13 mouse cellular contexts compared by ENCODE assay signal in genomic region chr5:107355801-107356200, GRCm38 (mm10). TPM values are rescaled to one million over a fixed set of nuclear protein-coding genes. Genes with fewer than 3 reads are reported as not detected.
DNase-seq lines count a peak whose midpoint lies in the region; ATAC-seq and TF ChIP-seq lines count a peak whose summit lies in the region.
"Had no signal": no experiment of that assay in that cellular context is flagged by ENCODE, and none has a peak within 500 bp of the region (broad histone marks: within the 10 kb centered on the region; RNA-seq: fewer than 3 reads in every experiment).

No protein-coding gene starts in this region.

- H3K4me3 ChIP-seq in heart, embryonic 10.5 days: no peak overlapping the region
- H3K4me3 ChIP-seq in thymus, adult 2 months (ENCODE audit: control insufficient read depth, insufficient read depth, low read length): no peak overlapping the region
- H3K4me3 ChIP-seq in hindbrain, embryonic 13.5 days: no peak overlapping the region
- H3K4me3 ChIP-seq in liver, embryonic 12.5 days: no peak overlapping the region
- H3K4me3 ChIP-seq: kidney, embryonic 15.5 days had no signal

- H3K4me1 ChIP-seq in heart, embryonic 10.5 days: no peaks in the 10 kb centered on the region
- H3K4me1 ChIP-seq in thymus, adult 2 months (replicated peaks; ENCODE audit: control insufficient read depth, insufficient read depth, low read length): peaks cover 32% of the 10 kb centered on the region
- peaks cover 6% of the 10 kb centered on the region for H3K4me1 ChIP-seq in hindbrain, embryonic 13.5 days (replicated peaks)
- H3K4me1 ChIP-seq in liver, embryonic 12.5 days: no peaks in the 10 kb centered on the region

- no peak for TF ChIP-seq CTCF in thymus, adult 2 months (IDR thresholded peaks at IDR 0.05; ENCODE audit: borderline replicate concordance, control insufficient read depth, extremely low read depth, insufficient read depth, low read length, poor library complexity)

- no peak for TF ChIP-seq POLR2A in thymus, adult 2 months (IDR thresholded peaks at IDR 0.05; ENCODE audit: control insufficient read depth, extremely low read depth, insufficient read depth, low read length, poor library complexity)

- 14% methylated on average over 1 of the region's 1 CpGs for WGBS in heart, embryonic 10.5 days
- WGBS in thymus, adult 2 months: 0% methylated on average over 1 of the region's 1 CpGs
- WGBS in hindbrain, embryonic 13.5 days: 17% methylated on average over 1 of the region's 1 CpGs
- 23% methylated on average over 1 of the region's 1 CpGs for WGBS in liver, embryonic 12.5 days (ENCODE audit: insufficient replicate concordance)

- H3K27me3 ChIP-seq in heart, embryonic 10.5 days (ENCODE audit: insufficient read depth, poor library complexity, severe bottlenecking): no peaks in the 10 kb centered on the region
- H3K27me3 ChIP-seq in thymus, adult 2 months (ENCODE audit: control insufficient read depth, insufficient read depth, low read length): no peaks in the 10 kb centered on the region
- no peaks in the 10 kb centered on the region for H3K27me3 ChIP-seq in hindbrain, embryonic 13.5 days
- H3K27me3 ChIP-seq in liver, embryonic 12.5 days (replicated peaks): no peaks in the 10 kb centered on the region
- H3K27me3 ChIP-seq: kidney, embryonic 15.5 days had no signal

- intact Hi-C loops in heart, postnatal 25 days (cut with DNase I): loop anchor here (5.0 kb wide), 1 partner anchor 82 kb away; the partner anchor contains the start of gene Btbd8

- no peak overlapping the region for H3K4me2 ChIP-seq in hindbrain, embryonic 13.5 days
- no peak overlapping the region for H3K4me2 ChIP-seq in liver, embryonic 12.5 days
- H3K4me2 ChIP-seq: kidney, embryonic 15.5 days had no signal

- ATAC-seq in hindbrain, embryonic 13.5 days (ENCODE audit: low FRiP score): no peak
- ATAC-seq in liver, embryonic 12.5 days: no peak
- ATAC-seq: forebrain, embryonic 14.5 days; liver, postnatal 0 days had no signal

- H3K9ac ChIP-seq in hindbrain, embryonic 13.5 days: no peak overlapping the region
- H3K9ac ChIP-seq in liver, embryonic 12.5 days: no peak overlapping the region
- H3K9ac ChIP-seq: kidney, embryonic 15.5 days; liver, postnatal 0 days had no signal

- DNase-seq in heart, adult 11 months: peak; percentile 96
- no peak for DNase-seq in heart, embryonic 10.5 days (ENCODE audit: low spot score)
- DNase-seq in NIH3T3 (ENCODE audit: low read depth): peak; percentile 90
- DNase-seq in heart, postnatal 25 days (ENCODE audit: low spot score): peak; percentile 11
- peak; percentile 66 for DNase-seq in thymus, adult 2 months
- no peak for DNase-seq in urinary bladder, postnatal 14 days (ENCODE audit: low spot score)
- DNase-seq: liver, postnatal 0 days had no signal

- no peak overlapping the region for H3K27ac ChIP-seq in heart, embryonic 10.5 days
- peak overlapping the region; percentile 95 for H3K27ac ChIP-seq in thymus, adult 2 months (ENCODE audit: control insufficient read depth, insufficient read depth, low read length)
- no peak overlapping the region for H3K27ac ChIP-seq in hindbrain, embryonic 13.5 days
- no peak overlapping the region for H3K27ac ChIP-seq in liver, embryonic 12.5 days
- H3K27ac ChIP-seq: kidney, embryonic 15.5 days had no signal

- no peaks in the 10 kb centered on the region for H3K9me3 ChIP-seq in heart, embryonic 10.5 days
- no peaks in the 10 kb centered on the region for H3K9me3 ChIP-seq in hindbrain, embryonic 13.5 days
- no peaks in the 10 kb centered on the region for H3K9me3 ChIP-seq in liver, embryonic 12.5 days (replicated peaks)
- H3K9me3 ChIP-seq: kidney, embryonic 15.5 days had no signal

- H3K36me3 ChIP-seq in heart, embryonic 10.5 days: no peaks in the 10 kb centered on the region
- H3K36me3 ChIP-seq in thymus, adult 2 months (ENCODE audit: control insufficient read depth, insufficient read depth, low read length): no peaks in the 10 kb centered on the region
- H3K36me3 ChIP-seq in hindbrain, embryonic 13.5 days: no peaks in the 10 kb centered on the region
- no peaks in the 10 kb centered on the region for H3K36me3 ChIP-seq in liver, embryonic 12.5 days
- H3K36me3 ChIP-seq: kidney, embryonic 15.5 days had no signal

RNA-seq across cellular contexts. Expression of gene Brdt, which starts 24.8 kb away (rescaled TPM):
- 0.62 and 0.63 TPM in 2 replicates for polyA plus RNA-seq in heart, embryonic 10.5 days (2016; fragmentation: Nextera tagmentation; extraction: Ambion mirVana)
- total RNA-seq in heart, postnatal 25 days (2021): under 1 TPM; 0.26 to 0.56 TPM
- polyA plus RNA-seq in thymus, adult 2 months (2012; rRNA removed): 4.7 and 4.9 TPM in 2 replicates
- polyA plus RNA-seq in hindbrain, embryonic 13.5 days (2015; fragmentation: Nextera tagmentation; extraction: Ambion mirVana): 2.1 and 2.8 TPM in 2 replicates
- polyA plus RNA-seq in liver, embryonic 12.5 days (2016; fragmentation: Nextera tagmentation; extraction: Ambion mirVana): 0.20 and 0.24 TPM in 2 replicates
- total RNA-seq: common myeloid progenitor, adult 5-6 weeks had no signal

RNA-seq across cellular contexts. Expression of gene Ephx4, which starts 46.7 kb away (rescaled TPM):
- 0.58 and 0.72 TPM in 2 replicates for polyA plus RNA-seq in heart, embryonic 10.5 days (2016; fragmentation: Nextera tagmentation; extraction: Ambion mirVana)
- total RNA-seq in heart, postnatal 25 days (2021): under 1 TPM in 1 of 2 experiments, not detected in 1; 0.26 TPM
- polyA plus RNA-seq in thymus, adult 2 months (2012; rRNA removed): 1.2 and 1.3 TPM in 2 replicates
- polyA plus RNA-seq in hindbrain, embryonic 13.5 days (2015; fragmentation: Nextera tagmentation; extraction: Ambion mirVana): 1.7 and 1.9 TPM in 2 replicates
- 0.10 TPM in 1 of 2 replicates, not detected in the other for polyA plus RNA-seq in liver, embryonic 12.5 days (2016; fragmentation: Nextera tagmentation; extraction: Ambion mirVana)
- total RNA-seq: common myeloid progenitor, adult 5-6 weeks; hematopoietic stem cell, adult 5-6 weeks had no signal

Comparison
In these comparisons a context has a peak if more than half of its experiments do, and no peak if none do; other contexts are left out.
1. DNase-seq: peak in heart, adult 11 months (single experiment), NIH3T3 (single experiment), heart, postnatal 25 days (single experiment) and thymus, adult 2 months (single experiment); none in heart, embryonic 10.5 days (single experiment) and urinary bladder, postnatal 14 days (single experiment).